Mouse (Mus musculus) sigmoid colon, adult 10 weeks (tissue): Measurements from ENCODE around the gene Casc3. TPM values are rescaled to one million over a fixed set of nuclear protein-coding genes. Genes with fewer than 3 reads are reported as not detected.

Source experiments
- polyA plus RNA-seq: library from polyadenylated mRNA; stranded (reverse); fragments of 350-450 nt; fragmentation: Illumina TruSeq; extraction: RNeasy Lipid Tissue Mini Kit (QIAGEN cat#74804); gene quantifications from one replicate; pipeline ENCODE4 v1.2.3, GENCODE M21; 2014; ENCODE audit warnings: low read depth, low replicate concordance

Gene Casc3
- 31.6 TPM for polyA plus RNA-seq

DNA sequence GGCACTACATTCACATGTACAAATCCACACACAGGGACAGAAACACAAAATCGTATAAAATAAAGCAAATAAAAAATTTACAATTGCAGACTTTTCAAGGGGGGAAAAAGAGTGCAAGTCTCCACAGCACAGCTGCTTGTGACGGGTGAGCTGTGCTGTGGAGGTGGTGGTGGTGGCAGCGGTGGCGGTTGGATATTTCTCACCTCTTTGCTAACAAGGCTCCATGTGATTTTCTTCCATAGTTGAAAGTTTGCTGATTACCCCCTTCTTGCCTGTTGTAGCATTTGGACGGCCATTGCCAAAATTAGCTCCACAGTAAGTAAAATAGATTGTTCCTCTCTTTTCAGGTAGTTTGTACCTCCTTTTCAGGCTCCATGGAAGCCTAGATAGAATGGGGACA lies at the start of gene Casc3:
TSS of gene Casc3 (plus strand) at position 301 of the 400 bp plus-strand sequence.

DNA sequence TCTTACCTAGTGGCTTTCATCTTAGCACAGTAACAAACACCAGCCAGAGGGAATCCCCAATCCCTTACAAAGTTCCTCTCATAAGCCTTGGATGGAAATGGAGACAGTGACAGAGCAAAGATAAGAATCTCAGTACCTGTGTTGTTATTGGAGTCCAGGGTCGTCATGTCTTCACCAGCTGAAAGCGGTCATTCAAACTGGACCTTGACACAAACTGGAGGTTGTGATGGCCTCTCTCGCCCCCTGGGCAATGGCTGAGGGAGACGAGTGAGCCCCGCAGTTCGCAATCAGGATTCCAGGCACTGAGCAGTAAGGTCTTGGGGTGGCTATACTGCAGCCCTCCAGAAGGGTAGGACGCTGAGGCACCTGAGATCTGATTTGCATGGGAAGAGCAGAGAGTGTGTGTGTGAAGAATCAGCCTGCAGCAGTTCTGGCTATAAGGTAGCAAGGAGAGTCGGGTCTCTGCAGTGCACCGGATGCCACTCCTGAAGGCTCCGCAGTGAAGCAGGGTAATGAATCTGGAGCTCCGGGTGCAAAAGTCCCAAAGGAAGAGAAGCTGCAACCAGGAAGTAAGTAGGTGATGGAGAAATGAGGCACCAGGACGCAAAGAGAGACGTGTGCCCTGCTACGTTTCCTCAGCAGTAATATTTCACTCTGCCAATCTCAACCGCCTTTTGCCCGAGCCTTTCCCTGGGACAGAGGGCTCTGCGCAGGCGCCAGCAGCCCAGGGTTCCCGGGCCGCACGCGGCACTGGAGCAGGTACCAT lies 29.9 kb upstream of the Casc3 start, which contains the start of gene Nr1d1:
TSS of gene Nr1d1 (minus strand) at position 752 of the 766 bp plus-strand sequence.

DNA sequence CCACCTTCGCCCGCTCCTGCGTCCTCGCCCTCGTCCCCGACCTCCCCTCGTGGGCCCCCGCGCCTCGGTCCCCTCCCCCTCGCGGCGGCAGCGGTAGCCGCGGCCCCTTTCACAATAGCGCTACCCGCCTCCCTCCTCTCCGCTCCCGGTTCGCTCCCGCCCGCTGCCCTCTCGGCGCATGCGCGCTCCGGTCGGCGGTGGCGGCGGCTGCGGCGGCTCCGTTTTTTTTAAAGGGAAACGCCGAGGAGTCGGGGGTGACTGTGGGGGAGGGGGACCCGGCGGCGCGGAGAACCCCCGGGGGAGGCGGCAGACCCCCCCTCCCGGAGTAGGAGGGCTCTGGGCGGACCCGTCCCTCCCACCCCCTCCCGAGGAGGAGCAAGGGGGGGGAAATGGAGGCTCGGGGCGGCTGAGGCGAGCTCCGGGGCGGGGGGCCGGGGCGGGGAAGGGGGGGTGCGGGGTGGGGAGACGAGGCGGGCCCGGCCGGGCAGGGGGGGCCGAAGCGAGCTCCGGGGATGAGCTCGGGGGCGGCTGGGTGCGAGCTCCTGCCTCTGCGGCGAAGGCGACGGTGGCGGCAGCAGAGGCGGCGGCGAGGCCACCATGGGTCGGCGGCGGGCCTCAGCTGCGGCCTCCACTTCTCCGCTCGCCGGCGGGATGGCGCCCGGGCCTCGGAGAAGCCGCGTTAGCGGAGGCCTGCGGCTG lies 9.5 kb upstream of the Casc3 start, which contains the start of gene Msl1:
TSS of gene Msl1 (plus strand) at position 502 of the 699 bp plus-strand sequence.

DNA sequence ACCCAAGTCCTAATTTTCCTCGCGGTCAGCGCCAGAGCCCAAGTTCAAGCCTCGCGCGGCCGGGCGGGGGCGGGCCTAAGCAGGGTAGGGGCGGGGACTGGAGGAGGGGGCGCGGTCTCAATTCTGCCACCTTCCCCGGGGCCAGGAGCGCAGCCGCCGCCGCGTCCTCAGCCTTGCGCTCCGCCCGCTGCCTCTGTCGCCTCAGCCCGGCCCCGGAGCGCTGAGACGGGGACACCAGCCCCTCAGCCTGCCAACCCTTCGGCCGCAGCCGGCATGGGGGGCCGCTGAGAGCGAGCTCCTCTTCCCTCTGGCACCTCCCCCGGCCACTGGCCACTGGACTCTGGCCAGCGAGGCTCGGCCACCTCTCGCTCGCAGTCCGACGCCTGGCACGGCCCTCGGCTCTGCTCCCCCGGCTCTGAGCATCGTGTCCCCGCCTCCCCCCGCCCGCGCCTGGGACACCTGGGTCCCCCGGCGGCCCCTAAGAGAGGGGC lies 32.0 kb downstream of the Casc3 start, which contains the start of gene Rapgefl1:
TSS of gene Rapgefl1 (plus strand) at position 135 of the 491 bp plus-strand sequence.

DNA sequence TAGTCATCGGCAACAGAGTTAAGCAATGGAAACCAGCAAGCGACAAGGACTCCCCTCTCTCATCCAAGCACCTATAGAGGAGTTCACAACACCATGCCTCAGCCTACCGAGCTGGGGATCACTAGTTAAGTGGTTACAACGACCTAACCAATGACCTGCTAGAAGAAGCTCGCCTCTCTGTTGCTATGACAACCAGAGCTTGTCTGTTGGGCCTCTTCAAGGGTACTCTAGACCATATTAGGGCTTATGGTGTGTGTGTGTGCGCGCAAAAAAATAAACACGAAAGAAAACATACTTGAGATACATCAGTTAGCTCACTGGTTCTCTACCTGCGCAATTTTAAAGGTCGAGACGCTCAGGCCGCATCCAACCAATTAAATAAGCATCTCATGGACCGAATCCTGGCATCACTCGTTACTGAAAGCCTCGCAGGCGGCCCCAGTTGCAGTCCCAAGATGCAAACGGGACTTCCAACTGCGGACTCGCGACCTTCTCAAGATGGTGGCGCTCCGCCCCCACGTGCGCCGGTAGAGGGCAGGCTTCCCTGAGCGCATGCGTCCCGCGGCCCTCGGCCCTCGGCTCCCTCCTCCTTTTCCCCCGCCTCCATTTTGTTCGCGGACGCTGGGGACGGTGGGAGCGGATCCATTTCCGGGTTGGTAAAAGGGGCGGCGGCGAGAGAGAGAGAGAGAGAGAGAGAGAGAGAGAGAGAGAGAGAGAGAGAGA lies 58.5 kb downstream of the Casc3 start, which contains the start of gene Wipf2:
TSS of gene Wipf2 (plus strand) at position 611 of the 723 bp plus-strand sequence.

Other genes starting within 250 kb of the Casc3 start
- gene Ormdl3, start 217.5 kb upstream of the Casc3 start, polyA plus RNA-seq, result 2.4 TPM
- gene Lrrc3c, start 206.6 kb upstream of the Casc3 start, polyA plus RNA-seq, result not detected
- gene Gm12355, start 179.2 kb upstream of the Casc3 start, polyA plus RNA-seq, result not detected
- not detected for gene Gsdma3, start 178.5 kb upstream of the Casc3 start, polyA plus RNA-seq
- gene Gsdma2, start 158.1 kb upstream of the Casc3 start, polyA plus RNA-seq, result not detected
- gene Gsdma, start 140.6 kb upstream of the Casc3 start, polyA plus RNA-seq, result 0.60 TPM
- 12.0 TPM for gene Psmd3, start 122.4 kb upstream of the Casc3 start, polyA plus RNA-seq
- gene Csf3, start 103.6 kb upstream of the Casc3 start, polyA plus RNA-seq, result not detected
- 5.0 TPM for gene Med24, start 75.5 kb upstream of the Casc3 start, polyA plus RNA-seq
- gene Thra, start 64.3 kb upstream of the Casc3 start, polyA plus RNA-seq, result 5.7 TPM
- gene Nr1d1, start 29.6 kb upstream of the Casc3 start, polyA plus RNA-seq, result 3.3 TPM
- 95.5 TPM for gene Msl1, start 9.4 kb upstream of the Casc3 start, polyA plus RNA-seq
- gene Rapgefl1, start 31.9 kb downstream of the Casc3 start, polyA plus RNA-seq, result 33.8 TPM
- gene Wipf2, start 58.7 kb downstream of the Casc3 start, polyA plus RNA-seq, result 24.1 TPM
- 2.2 TPM for gene Cdc6, start 102.9 kb downstream of the Casc3 start, polyA plus RNA-seq
- 1.3 TPM for gene Rara, start 122.9 kb downstream of the Casc3 start, polyA plus RNA-seq
- gene Gjd3, start 178.1 kb downstream of the Casc3 start, polyA plus RNA-seq, result not detected
- gene Top2a, start 219.3 kb downstream of the Casc3 start, polyA plus RNA-seq, result 66.4 TPM
- gene Igfbp4, start 236.3 kb downstream of the Casc3 start, polyA plus RNA-seq, result 20.5 TPM